Mouse (Mus musculus) brain, embryonic 14.5 days (tissue): ENCODE results near the gene Esx1.

ENCODE experiments used
- CTCF ChIP-seq: fragments of 200-500 bp; IDR thresholded peaks from 2 replicates; pipeline ENCODE4 v1.5.1; 2012; ENCODE audit warnings: inconsistent platforms, mild to moderate bottlenecking, moderate library complexity, borderline replicate concordance; ENCODE audit not compliant: insufficient read depth, insufficient read length; ENCODE audit errors: extremely low read depth
- POLR2A ChIP-seq: fragments of 200-500 bp; IDR thresholded peaks from 2 replicates; pipeline ENCODE4 v1.6.1; 2012; ENCODE audit warnings: mild to moderate bottlenecking, inconsistent platforms, borderline replicate concordance; ENCODE audit not compliant: poor library complexity, insufficient read depth, insufficient read length, severe bottlenecking; ENCODE audit errors: extremely low read depth

DNA sequence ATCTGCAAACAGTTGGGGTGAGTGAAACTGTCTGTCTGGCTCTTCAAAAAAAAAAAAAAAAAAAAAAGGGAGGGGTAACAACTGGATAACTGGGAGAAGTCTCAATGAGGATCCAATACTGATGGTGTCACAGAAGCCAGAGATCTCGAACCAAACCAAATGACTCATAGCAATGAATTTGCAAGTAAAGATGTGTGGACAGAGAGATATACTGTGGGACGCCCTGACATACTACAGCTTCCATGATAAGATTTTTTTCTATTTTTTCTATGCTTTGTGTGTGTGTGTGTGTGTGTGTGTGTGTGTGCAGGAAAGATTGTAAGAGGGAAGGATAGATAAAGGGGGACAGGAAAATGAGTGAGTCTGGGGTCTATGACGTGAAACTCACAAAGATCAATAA lies 43.7 kb upstream of the Esx1 start:
- TF ChIP-seq CTCF, result no peak
- no peak for TF ChIP-seq POLR2A
